Mouse (Mus musculus) intestine, postnatal 0 days (tissue): ENCODE data around the gene Herpud1. TPM values are rescaled to one million over a fixed set of nuclear protein-coding genes. Genes with fewer than 3 reads are reported as not detected.
A peak's percentile ranks its signal among the peaks of the same experiment; 100 is the strongest.

Experiments
- ATAC-seq: fragments of 200-750 bp; cut with Nextera tagmentation; 2 replicates; pipeline ENCODE4 v1.8.0; 2017; ENCODE audit warnings: mild to moderate bottlenecking, moderate TSS enrichment, moderate library complexity
- H3K27ac ChIP-seq: fragments of 300-500 bp; sonication (generic); 2 replicates; pipeline ENCODE4 v1.5.1; 2014; ENCODE audit warnings: mild to moderate bottlenecking, low read depth, low read length, moderate library complexity
- H3K27me3 ChIP-seq: fragments of 300-500 bp; sonication (generic); replicated peaks from 2 replicates; pipeline ENCODE4 v1.6.1; 2014; ENCODE audit warnings: low read length, mixed read lengths; ENCODE audit not compliant: control insufficient read depth, insufficient read depth
- H3K36me3 ChIP-seq: fragments of 300-500 bp; sonication (generic); 2 replicates; pipeline ENCODE4 v1.6.1; 2014; ENCODE audit warnings: mild to moderate bottlenecking, moderate library complexity; ENCODE audit not compliant: control insufficient read depth, insufficient read depth
- H3K4me1 ChIP-seq: fragments of 300-500 bp; sonication (generic); replicated peaks from 2 replicates; pipeline ENCODE4 v1.6.1; 2014; ENCODE audit warnings: antibody characterized with exemption, low read length, mixed read lengths; ENCODE audit not compliant: control insufficient read depth, insufficient read depth
- H3K4me2 ChIP-seq: fragments of 300-500 bp; sonication (generic); replicated peaks from 2 replicates; pipeline ENCODE4 v1.6.1; 2014; ENCODE audit warnings: low read depth, mild to moderate bottlenecking, moderate library complexity
- H3K4me3 ChIP-seq: fragments of 300-500 bp; sonication (generic); 2 replicates; pipeline ENCODE4 v1.5.1; 2014; ENCODE audit warnings: low read depth, low read length
- H3K9ac ChIP-seq: fragments of 300-500 bp; sonication (generic); 2 replicates; pipeline ENCODE4 v1.6.1; 2014; ENCODE audit warnings: mild to moderate bottlenecking, low read depth, low read length
- H3K9me3 ChIP-seq: fragments of 300-500 bp; sonication (generic); 2 replicates; pipeline ENCODE4 v1.6.1; 2016; ENCODE audit warnings: mixed run types; ENCODE audit not compliant: control insufficient read depth
- CTCF ChIP-seq: sonication (generic); IDR thresholded peaks from 2 replicates; pipeline ENCODE4 v1.5.1; 2016; ENCODE audit warnings: low read depth, mild to moderate bottlenecking, control low read depth, antibody characterized with exemption, moderate library complexity
- WGBS: fragments of 180-500 bp; shearing (Covaris S2); extraction: QIAGEN DNeasy Blood & Tissue Kit; methylation state at CpG from one replicate; pipeline ENCODE4 v1.1.7; 2014; 5-methylcytosine and 5-hydroxymethylcytosine counted together
- polyA plus RNA-seq: library from polyadenylated mRNA; unstranded; fragments of >200 nt; fragmentation: Nextera tagmentation; extraction: Ambion mirVana; gene quantifications from 2 replicates; pipeline ENCODE4 v1.2.1, GENCODE M21; 2015

The Herpud1 gene
- polyA plus RNA-seq, 1 experiment from 2014 or later = 154 TPM

DNA sequence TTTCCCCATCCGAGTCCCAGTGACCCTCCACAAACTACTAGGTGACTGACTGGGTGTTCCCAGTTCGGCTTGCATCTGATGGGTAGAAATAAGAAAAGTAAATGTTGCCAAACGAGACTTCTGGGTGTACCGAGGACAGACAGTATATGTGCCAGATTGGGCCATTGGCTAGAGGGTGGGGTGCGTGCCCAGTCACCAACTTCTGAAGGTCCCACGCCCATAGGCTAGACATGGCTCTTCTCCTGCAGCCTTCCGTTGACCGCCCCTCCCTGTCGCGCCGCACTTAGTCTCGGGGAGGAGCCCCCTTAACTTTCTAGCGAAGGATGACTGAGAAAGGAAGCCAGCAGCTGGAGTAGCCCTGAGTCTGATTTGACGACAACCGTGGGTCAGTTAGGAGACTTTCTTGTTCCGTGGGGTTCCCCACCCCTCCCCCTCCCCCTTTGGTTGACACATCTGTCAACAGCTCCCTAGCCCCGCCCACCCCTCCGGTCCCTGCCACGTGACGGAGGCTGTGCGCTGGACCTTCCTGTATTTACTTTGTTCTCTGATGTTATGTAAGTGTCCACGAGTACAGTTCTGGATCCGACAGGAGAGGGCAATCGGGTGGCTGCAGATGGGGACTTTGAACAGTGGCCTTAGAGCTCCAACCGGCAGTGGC, 918 bp downstream of the Herpud1 start:
- peak; percentile 23; the same call in 1 of the 2 replicates for TF ChIP-seq CTCF
- H3K27me3 ChIP-seq = no peaks in the 10 kb centered on the region
- under 1% methylated on average over 25 of the region's 25 CpGs for WGBS
- peaks cover 30% of the 10 kb centered on the region for H3K36me3 ChIP-seq
- H3K27ac ChIP-seq = peak overlapping the region; percentile 99
- H3K4me1 ChIP-seq = no peaks in the 10 kb centered on the region
- peak overlapping the region; percentile 87 for H3K4me3 ChIP-seq
- H3K9me3 ChIP-seq = no peaks in the 10 kb centered on the region
- H3K4me2 ChIP-seq = peak overlapping the region; percentile 94
- ATAC-seq = peak; percentile 70
- H3K9ac ChIP-seq = peak overlapping the region; percentile 85

GRCm38 (mm10) chr8:94387785-94388184, 1.5 kb downstream of the Herpud1 start:
- Histone ChIP-seq H3K27ac (peak overlapping the region; percentile 99), H3K27me3 (no peaks in the 10 kb centered on the region), H3K4me2 (peak overlapping the region; percentile 94), H3K36me3 (peaks cover 36% of the 10 kb centered on the region), H3K4me3 (peak overlapping the region; percentile 87), H3K9ac (peak overlapping the region; percentile 85), H3K9me3 (no peaks in the 10 kb centered on the region), H3K4me1 (no peaks in the 10 kb centered on the region)
- WGBS = 16% methylated on average over 6 of the region's 6 CpGs
- no peak for ATAC-seq
- TF ChIP-seq CTCF = no peak

GRCm38 (mm10) chr8:94389531-94389930, 3.3 kb downstream of the Herpud1 start:
- ATAC-seq = no peak
- Histone ChIP-seq H3K4me2 (no peak overlapping the region), H3K36me3 (peaks cover 50% of the 10 kb centered on the region), H3K9ac (no peak overlapping the region), H3K27ac (no peak overlapping the region), H3K9me3 (no peaks in the 10 kb centered on the region), H3K27me3 (no peaks in the 10 kb centered on the region), H3K4me1 (no peaks in the 10 kb centered on the region), H3K4me3 (no peak overlapping the region)
- no peak for TF ChIP-seq CTCF
- WGBS = 91% methylated on average over 6 of the region's 6 CpGs

- Histone ChIP-seq H3K36me3 (peaks cover 59% of the 10 kb centered on the region), H3K4me3 (no peak overlapping the region), H3K9ac (no peak overlapping the region), H3K27me3 (no peaks in the 10 kb centered on the region), H3K9me3 (no peaks in the 10 kb centered on the region), H3K4me1 (no peaks in the 10 kb centered on the region), H3K27ac (peak overlapping the region; percentile 7; the same call in 1 of the 2 replicates), H3K4me2 (no peak overlapping the region)
- ATAC-seq = no peak
- no peak for TF ChIP-seq CTCF
- WGBS = 91% methylated on average over 6 of the region's 6 CpGs
These were observed 4.2 kb downstream of the Herpud1 start for GRCm38 (mm10) chr8:94390429-94390828.

- no peak for TF ChIP-seq CTCF
- ATAC-seq = no peak
- peaks cover 64% of the 10 kb centered on the region for H3K36me3 ChIP-seq
These were observed 4.7 kb downstream of the Herpud1 start for GRCm38 (mm10) chr8:94390910-94391309.

GRCm38 (mm10) chr8:94392147-94392546, 5.9 kb downstream of the Herpud1 start:
- 79% methylated on average over 12 of the region's 12 CpGs for WGBS
- no peak for ATAC-seq
- 0 out of 2 replicates have a peak overlapping the region, but pooled peaks have one; percentile 22 for H3K27ac ChIP-seq
- no peaks in the 10 kb centered on the region for H3K4me1 ChIP-seq
- no peak overlapping the region for H3K4me2 ChIP-seq
- no peak overlapping the region for H3K9ac ChIP-seq
- peaks cover 74% of the 10 kb centered on the region for H3K36me3 ChIP-seq
- TF ChIP-seq CTCF = peak; percentile 69
- no peaks in the 10 kb centered on the region for H3K27me3 ChIP-seq
- no peaks in the 10 kb centered on the region for H3K9me3 ChIP-seq
- no peak overlapping the region for H3K4me3 ChIP-seq

More at GRCm38 (mm10) chr8:94390910-94391309, 4.7 kb downstream of the Herpud1 start:
- H3K4me2 ChIP-seq = no peak overlapping the region
- H3K4me1 ChIP-seq = no peaks in the 10 kb centered on the region
- no peak overlapping the region for H3K4me3 ChIP-seq
- H3K27me3 ChIP-seq = no peaks in the 10 kb centered on the region
- H3K9ac ChIP-seq = no peak overlapping the region
- no peak overlapping the region for H3K27ac ChIP-seq
- no peaks in the 10 kb centered on the region for H3K9me3 ChIP-seq
- WGBS = 94% methylated on average over 8 of the region's 8 CpGs
